Mouse (Mus musculus) liver, embryonic 15.5 days (tissue): ENCODE data around the gene Meltf. TPM values are rescaled to one million over a fixed set of nuclear protein-coding genes. Genes with fewer than 3 reads are reported as not detected.
"Not testable (repeated sequence)": the region's sequence is repeated elsewhere in the genome, so short reads cannot be mapped to it uniquely, and the experiment has no call there.

ENCODE experiments used
- ATAC-seq: fragments of 200-750 bp; cut with Nextera tagmentation; 2 replicates; pipeline ENCODE4 v1.8.0; 2017; ENCODE audit warnings: moderate number of reproducible peaks, mild to moderate bottlenecking, moderate library complexity; ENCODE audit not compliant: insufficient read depth
- H3K27ac ChIP-seq: fragments of 300-500 bp; sonication (generic); replicated peaks from 2 replicates; pipeline ENCODE4 v1.5.1; 2015; ENCODE audit warnings: mild to moderate bottlenecking, inconsistent platforms
- H3K27me3 ChIP-seq: fragments of 300-500 bp; sonication (generic); 2 replicates; pipeline ENCODE4 v1.6.1; 2015; ENCODE audit warnings: mild to moderate bottlenecking, inconsistent platforms
- H3K36me3 ChIP-seq: fragments of 300-500 bp; sonication (generic); replicated peaks from 2 replicates; pipeline ENCODE4 v1.6.1; 2015; ENCODE audit warnings: moderate library complexity, mild to moderate bottlenecking, inconsistent platforms
- H3K4me1 ChIP-seq: fragments of 300-500 bp; sonication (generic); replicated peaks from 2 replicates; pipeline ENCODE4 v1.6.1; 2015; ENCODE audit warnings: inconsistent platforms
- H3K4me2 ChIP-seq: fragments of 300-500 bp; sonication (generic); 2 replicates; pipeline ENCODE4 v1.6.1; 2015; ENCODE audit warnings: moderate library complexity, mild to moderate bottlenecking, inconsistent platforms
- H3K4me3 ChIP-seq: fragments of 300-500 bp; sonication (generic); replicated peaks from 2 replicates; pipeline ENCODE4 v1.5.1; 2015; ENCODE audit warnings: mild to moderate bottlenecking, inconsistent platforms
- H3K9ac ChIP-seq: fragments of 300-500 bp; sonication (generic); 2 replicates; pipeline ENCODE4 v1.6.1; 2015; ENCODE audit warnings: moderate library complexity, mild to moderate bottlenecking, inconsistent platforms
- H3K9me3 ChIP-seq: fragments of 300-500 bp; sonication (generic); replicated peaks from 2 replicates; pipeline ENCODE4 v1.6.1; 2016; ENCODE audit warnings: inconsistent platforms
- WGBS: fragments of 180-500 bp; shearing (Covaris S2); methylation state at CpG from one replicate; pipeline ENCODE4 v1.1.7; 2015; ENCODE audit warnings: mixed read lengths; ENCODE audit not compliant: insufficient replicate concordance; 5-methylcytosine and 5-hydroxymethylcytosine counted together
- polyA plus RNA-seq: library from polyadenylated mRNA; unstranded; fragments of >200 nt; fragmentation: Nextera tagmentation; extraction: Ambion mirVana; gene quantifications from 2 replicates; pipeline ENCODE4 v1.2.1, GENCODE M21; 2015

The Meltf gene
- polyA plus RNA-seq, 1 experiment from 2014 or later: 0.07 TPM

- 5% methylated on average over 36 of the region's 36 CpGs for WGBS
- H3K9me3 ChIP-seq: no peaks in the 10 kb centered on the region
- H3K4me3 ChIP-seq: peak overlapping the region; percentile 14; the same call in 1 of the 2 replicates
- H3K27me3 ChIP-seq: peaks cover 63% of the 10 kb centered on the region
- no peak overlapping the region for H3K27ac ChIP-seq
- peak overlapping the region; percentile 50 for H3K4me2 ChIP-seq
- ATAC-seq: peak; percentile 32; the same call in 1 of the 2 replicates
- no peak overlapping the region for H3K9ac ChIP-seq
- peaks cover 17% of the 10 kb centered on the region for H3K4me1 ChIP-seq
- no peaks in the 10 kb centered on the region for H3K36me3 ChIP-seq
These were observed 56.7 kb downstream of the Meltf start for GRCm38 (mm10) chr16:31935091-31935979.

- 63% methylated on average over 4 of the region's 4 CpGs for WGBS
- H3K27me3 ChIP-seq: peaks cover 56% of the 10 kb centered on the region
- no peak overlapping the region for H3K4me3 ChIP-seq
- H3K27ac ChIP-seq: no peak overlapping the region
- no peak for ATAC-seq
- H3K9me3 ChIP-seq: no peaks in the 10 kb centered on the region
- H3K4me1 ChIP-seq: peaks cover 17% of the 10 kb centered on the region
- H3K9ac ChIP-seq: no peak overlapping the region
- no peaks in the 10 kb centered on the region for H3K36me3 ChIP-seq
- no peak overlapping the region for H3K4me2 ChIP-seq
These were observed 58.0 kb downstream of the Meltf start for GRCm38 (mm10) chr16:31936568-31936967.

- Histone ChIP-seq H3K9ac (no peak overlapping the region), H3K27me3 (peaks cover 33% of the 10 kb centered on the region), H3K4me2 (no peak overlapping the region), H3K36me3 (no peaks in the 10 kb centered on the region), H3K27ac (no peak overlapping the region), H3K9me3 (no peaks in the 10 kb centered on the region), H3K4me1 (peaks cover 7% of the 10 kb centered on the region; the same call in 1 of the 2 replicates), H3K4me3 (no peak overlapping the region)
- no peak for ATAC-seq
- 33% methylated on average over 6 of the region's 6 CpGs for WGBS
These were observed 60.2 kb downstream of the Meltf start for GRCm38 (mm10) chr16:31938856-31939255.

GRCm38 (mm10) chr16:31940586-31940985 lies 62.0 kb downstream of the Meltf start:
- Histone ChIP-seq H3K9me3 (no peaks in the 10 kb centered on the region), H3K27ac (no peak overlapping the region), H3K9ac (no peak overlapping the region)

GRCm38 (mm10) chr16:31943980-31944379 lies 65.4 kb downstream of the Meltf start:
- Histone ChIP-seq H3K4me3 (no peak overlapping the region), H3K27ac (no peak overlapping the region), H3K36me3 (0 out of 2 replicates have a peak, but pooled peaks cover 4% of the 10 kb centered on the region), H3K9ac (no peak overlapping the region), H3K27me3 (no peaks in the 10 kb centered on the region), H3K4me2 (no peak overlapping the region), H3K4me1 (peaks cover 40% of the 10 kb centered on the region), H3K9me3 (no peaks in the 10 kb centered on the region)
- ATAC-seq: no peak
- 4% methylated on average over 10 of the region's 10 CpGs for WGBS

More at GRCm38 (mm10) chr16:31940586-31940985, 62.0 kb downstream of the Meltf start:
- 0 out of 2 replicates have a peak, but pooled peaks cover 4% of the 10 kb centered on the region for H3K36me3 ChIP-seq
- H3K4me3 ChIP-seq: no peak overlapping the region
- no peak overlapping the region for H3K4me2 ChIP-seq
- H3K4me1 ChIP-seq: peaks cover 13% of the 10 kb centered on the region; the same call in 1 of the 2 replicates
- peaks cover 16% of the 10 kb centered on the region for H3K27me3 ChIP-seq
- ATAC-seq: no peak
- 27% methylated on average over 2 of the region's 2 CpGs for WGBS

- Histone ChIP-seq H3K36me3 (0 out of 2 replicates have a peak, but pooled peaks cover 4% of the 10 kb centered on the region), H3K4me3 (no peak overlapping the region), H3K4me2 (no peak overlapping the region), H3K27ac (no peak overlapping the region), H3K9me3 (no peaks in the 10 kb centered on the region), H3K9ac (no peak overlapping the region), H3K4me1 (peaks cover 48% of the 10 kb centered on the region), H3K27me3 (no peaks in the 10 kb centered on the region)
- 73% methylated on average over 12 of the region's 12 CpGs for WGBS
- no peak for ATAC-seq
These were observed 66.2 kb downstream of the Meltf start for GRCm38 (mm10) chr16:31944698-31945255.

- Histone ChIP-seq H3K27me3 (no peaks in the 10 kb centered on the region), H3K4me2 (no peak overlapping the region), H3K4me1 (peaks cover 54% of the 10 kb centered on the region), H3K27ac (no peak overlapping the region), H3K4me3 (no peak overlapping the region), H3K36me3 (0 out of 2 replicates have a peak, but pooled peaks cover 4% of the 10 kb centered on the region), H3K9me3 (no peaks in the 10 kb centered on the region), H3K9ac (no peak overlapping the region)
- WGBS: 70% methylated on average over 6 of the region's 6 CpGs
- no peak for ATAC-seq
These were observed 66.8 kb downstream of the Meltf start for GRCm38 (mm10) chr16:31945372-31945771.

- not testable (repeated sequence) for H3K27ac ChIP-seq, H3K9me3 ChIP-seq, H3K36me3 ChIP-seq, H3K27me3 ChIP-seq, H3K9ac ChIP-seq, H3K4me2 ChIP-seq, H3K4me3 ChIP-seq, ATAC-seq
- 73% methylated on average over 6 of the region's 6 CpGs for WGBS
- H3K4me1 ChIP-seq: peaks cover 56% of the 10 kb centered on the region
These were observed 67.4 kb downstream of the Meltf start for GRCm38 (mm10) chr16:31945986-31946385.

GRCm38 (mm10) chr16:31947333-31947732 lies 68.7 kb downstream of the Meltf start:
- Histone ChIP-seq H3K4me2 (peak overlapping the region; percentile 82), H3K9me3 (no peaks in the 10 kb centered on the region), H3K27ac (peak overlapping the region; percentile 85), H3K27me3 (no peaks in the 10 kb centered on the region), H3K4me3 (peak overlapping the region; percentile 96), H3K4me1 (peaks cover 56% of the 10 kb centered on the region), H3K9ac (peak overlapping the region; percentile 89), H3K36me3 (peaks cover 19% of the 10 kb centered on the region)
- ATAC-seq: no peak
- WGBS: 9% methylated on average over 8 of the region's 8 CpGs

GRCm38 (mm10) chr16:31947901-31948316 lies 69.3 kb downstream of the Meltf start:
- 0% methylated on average over 38 of the region's 38 CpGs for WGBS
- ATAC-seq: no peak; the same call in 1 of the 2 replicates

GRCm38 (mm10) chr16:31948345-31948774 lies 69.8 kb downstream of the Meltf start, which contains the start of the genes 0610012G03Rik and Ncbp2:
Gene 0610012G03Rik (minus strand): TSS chr16:31948494.
Gene Ncbp2 (plus strand): TSS chr16:31948513.
- peak; percentile 87 for ATAC-seq

More at GRCm38 (mm10) chr16:31947901-31948316, 69.3 kb downstream of the Meltf start:
- no peaks in the 10 kb centered on the region for H3K27me3 ChIP-seq
- peaks cover 56% of the 10 kb centered on the region for H3K4me1 ChIP-seq
- H3K9me3 ChIP-seq: no peaks in the 10 kb centered on the region
- peak overlapping the region; percentile 96 for H3K4me3 ChIP-seq
- H3K36me3 ChIP-seq: peaks cover 19% of the 10 kb centered on the region
- peak overlapping the region; percentile 89 for H3K9ac ChIP-seq
- H3K27ac ChIP-seq: peak overlapping the region; percentile 85
- peak overlapping the region; percentile 82 for H3K4me2 ChIP-seq

More at GRCm38 (mm10) chr16:31948345-31948774, 69.8 kb downstream of the Meltf start, which contains the start of the genes 0610012G03Rik and Ncbp2:
- peaks cover 19% of the 10 kb centered on the region for H3K36me3 ChIP-seq
- peak within 1 kb of the TSS; percentile 96 for H3K4me3 ChIP-seq
- H3K27me3 ChIP-seq: no peaks in the 10 kb centered on the region
- under 1% methylated on average over 49 of the region's 55 CpGs for WGBS
- peak within 1 kb of the TSS; percentile 82 for H3K4me2 ChIP-seq
- no peaks in the 10 kb centered on the region for H3K9me3 ChIP-seq
- peak within 1 kb of the TSS; percentile 85 for H3K27ac ChIP-seq
- peaks cover 56% of the 10 kb centered on the region for H3K4me1 ChIP-seq
- H3K9ac ChIP-seq: peak within 1 kb of the TSS; percentile 89
